Mouse (Mus musculus) midbrain, embryonic 11.5 days (tissue): Measurements from ENCODE around the gene Tnip2. TPM values are rescaled to one million over a fixed set of nuclear protein-coding genes. Genes with fewer than 3 reads are reported as not detected.

Experiments
- ATAC-seq: fragments of 200-750 bp; cut with Nextera tagmentation; 2 replicates; pipeline ENCODE4 v1.8.0; 2017; ENCODE audit warnings: moderate TSS enrichment, moderate library complexity; ENCODE audit not compliant: low FRiP score
- DNase-seq: peaks from one replicate; pipeline ENCODE4 v3.0.0; 2015; ENCODE audit warnings: low spot score; ENCODE audit errors: missing footprints
- H3K27ac ChIP-seq: fragments of 300-500 bp; sonication (generic); 2 replicates; pipeline ENCODE4 v1.5.1; 2014; ENCODE audit warnings: low read depth, low read length
- H3K27me3 ChIP-seq: fragments of 300-500 bp; sonication (generic); 2 replicates; pipeline ENCODE4 v1.6.1; 2014; ENCODE audit warnings: mild to moderate bottlenecking, low read length, moderate library complexity, mixed read lengths; ENCODE audit not compliant: control insufficient read depth, insufficient read depth
- H3K36me3 ChIP-seq: fragments of 300-500 bp; sonication (generic); 2 replicates; pipeline ENCODE4 v1.6.1; 2014; ENCODE audit warnings: mild to moderate bottlenecking, low read length, moderate library complexity, mixed read lengths; ENCODE audit not compliant: control insufficient read depth, insufficient read depth
- H3K4me1 ChIP-seq: fragments of 300-500 bp; sonication (generic); 2 replicates; pipeline ENCODE4 v1.6.1; 2014; ENCODE audit warnings: low read length; ENCODE audit not compliant: control insufficient read depth, insufficient read depth
- H3K4me2 ChIP-seq: fragments of 300-500 bp; sonication (generic); 2 replicates; pipeline ENCODE4 v1.6.1; 2014; ENCODE audit warnings: mild to moderate bottlenecking, moderate library complexity
- H3K4me3 ChIP-seq: fragments of 300-500 bp; sonication (generic); 2 replicates; pipeline ENCODE4 v1.5.1; 2014; ENCODE audit warnings: low read depth, low read length
- H3K9ac ChIP-seq: fragments of 300-500 bp; sonication (generic); 2 replicates; pipeline ENCODE4 v1.6.1; 2014; ENCODE audit warnings: low read length
- H3K9me3 ChIP-seq: fragments of 300-500 bp; sonication (generic); 2 replicates; pipeline ENCODE4 v1.6.1; 2016; ENCODE audit warnings: low read length; ENCODE audit not compliant: control insufficient read depth
- WGBS: fragments of 180-500 bp; shearing (Covaris S2); extraction: QIAGEN DNeasy Blood & Tissue Kit; methylation state at CpG from one replicate; pipeline ENCODE4 v1.1.7; 2014; 5-methylcytosine and 5-hydroxymethylcytosine counted together
- polyA plus RNA-seq: library from polyadenylated mRNA; unstranded; fragments of >200 nt; fragmentation: Nextera tagmentation; extraction: Ambion mirVana; gene quantifications from 2 replicates; pipeline ENCODE4 v1.2.1, GENCODE M21; 2014

The Tnip2 gene
- polyA plus RNA-seq, 1 experiment from 2014 or later, result 5.5 TPM

DNA sequence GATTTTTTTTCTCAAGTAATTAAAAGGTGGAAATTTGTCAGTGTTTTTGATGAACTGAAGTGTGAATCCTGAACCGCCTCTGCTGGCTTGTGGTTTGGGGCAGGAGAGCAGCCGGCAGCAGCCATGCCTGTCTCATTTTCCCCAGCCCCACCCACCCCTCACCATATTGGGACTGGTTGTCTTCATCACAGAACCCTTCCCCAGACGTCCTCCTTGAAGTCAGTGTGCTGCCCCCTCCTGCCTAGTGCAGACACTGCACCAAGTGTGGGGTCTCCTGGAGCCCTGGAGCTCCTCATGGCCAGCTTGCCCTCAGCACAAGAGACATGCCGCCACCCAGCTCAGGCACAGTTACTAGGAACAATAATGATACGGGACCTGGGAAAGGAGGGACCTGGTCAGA, 24.7 kb upstream of the Tnip2 start:
- no peak for DNase-seq
- Histone ChIP-seq H3K4me2 (no peak overlapping the region), H3K4me3 (no peak overlapping the region), H3K27me3 (no peaks in the 10 kb centered on the region), H3K9me3 (no peaks in the 10 kb centered on the region), H3K4me1 (no peaks in the 10 kb centered on the region), H3K9ac (no peak overlapping the region), H3K36me3 (no peaks in the 10 kb centered on the region), H3K27ac (no peak overlapping the region)
- ATAC-seq, result no peak
- WGBS, result 45% methylated on average over 5 of the region's 5 CpGs

DNA sequence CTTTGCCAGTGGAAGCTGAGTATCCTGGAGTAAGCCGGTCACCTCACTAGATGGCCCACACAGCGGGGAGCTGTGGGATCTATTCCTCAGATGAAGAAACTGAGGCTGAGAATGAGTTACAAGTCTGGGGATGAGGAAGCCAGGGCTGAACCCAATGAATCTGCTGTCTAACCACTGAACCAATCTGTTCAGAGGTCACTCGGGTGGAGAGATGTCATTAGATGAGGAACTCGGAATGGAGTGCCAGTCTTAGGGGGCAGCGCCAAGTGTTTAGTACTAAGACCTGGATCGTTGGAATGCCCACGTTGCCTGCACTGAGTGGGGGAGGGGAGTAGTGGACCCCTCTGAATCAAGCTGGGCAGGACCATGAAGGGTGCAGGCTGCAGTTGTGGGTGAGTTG, 24.3 kb upstream of the Tnip2 start:
- Histone ChIP-seq H3K36me3 (no peaks in the 10 kb centered on the region), H3K4me2 (no peak overlapping the region), H3K27ac (no peak overlapping the region), H3K9me3 (no peaks in the 10 kb centered on the region), H3K9ac (no peak overlapping the region), H3K27me3 (no peaks in the 10 kb centered on the region), H3K4me1 (no peaks in the 10 kb centered on the region), H3K4me3 (no peak overlapping the region)
- ATAC-seq, result no peak
- 77% methylated on average over 7 of the region's 7 CpGs for WGBS
- DNase-seq, result no peak

DNA sequence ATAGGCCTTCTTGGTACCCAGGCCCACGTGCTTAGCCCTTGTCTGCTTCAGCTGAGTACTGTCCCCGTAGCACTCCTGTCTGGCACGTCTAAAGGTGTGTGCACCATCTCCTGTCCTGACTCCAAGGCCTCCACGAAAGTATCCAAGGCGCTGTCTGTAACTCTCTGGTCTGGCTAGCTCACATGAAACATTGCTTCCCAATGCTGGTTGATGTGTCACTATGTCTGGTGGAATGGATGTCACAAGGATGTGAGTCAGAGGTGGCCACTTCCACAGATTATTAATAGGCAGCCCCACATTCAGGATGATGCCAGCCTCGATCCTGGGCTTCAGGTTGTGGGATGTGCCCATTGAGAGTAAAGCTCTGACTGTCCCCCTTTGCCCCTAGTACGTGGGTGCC, 22.0 kb upstream of the Tnip2 start:
- H3K27me3 ChIP-seq, result no peaks in the 10 kb centered on the region
- DNase-seq, result no peak
- H3K36me3 ChIP-seq, result no peaks in the 10 kb centered on the region
- H3K4me3 ChIP-seq, result no peak overlapping the region
- H3K4me1 ChIP-seq, result no peaks in the 10 kb centered on the region
- ATAC-seq, result no peak
- H3K9me3 ChIP-seq, result no peaks in the 10 kb centered on the region
- no peak overlapping the region for H3K4me2 ChIP-seq
- WGBS, result 79% methylated on average over 7 of the region's 7 CpGs
- H3K27ac ChIP-seq, result no peak overlapping the region
- no peak overlapping the region for H3K9ac ChIP-seq

DNA sequence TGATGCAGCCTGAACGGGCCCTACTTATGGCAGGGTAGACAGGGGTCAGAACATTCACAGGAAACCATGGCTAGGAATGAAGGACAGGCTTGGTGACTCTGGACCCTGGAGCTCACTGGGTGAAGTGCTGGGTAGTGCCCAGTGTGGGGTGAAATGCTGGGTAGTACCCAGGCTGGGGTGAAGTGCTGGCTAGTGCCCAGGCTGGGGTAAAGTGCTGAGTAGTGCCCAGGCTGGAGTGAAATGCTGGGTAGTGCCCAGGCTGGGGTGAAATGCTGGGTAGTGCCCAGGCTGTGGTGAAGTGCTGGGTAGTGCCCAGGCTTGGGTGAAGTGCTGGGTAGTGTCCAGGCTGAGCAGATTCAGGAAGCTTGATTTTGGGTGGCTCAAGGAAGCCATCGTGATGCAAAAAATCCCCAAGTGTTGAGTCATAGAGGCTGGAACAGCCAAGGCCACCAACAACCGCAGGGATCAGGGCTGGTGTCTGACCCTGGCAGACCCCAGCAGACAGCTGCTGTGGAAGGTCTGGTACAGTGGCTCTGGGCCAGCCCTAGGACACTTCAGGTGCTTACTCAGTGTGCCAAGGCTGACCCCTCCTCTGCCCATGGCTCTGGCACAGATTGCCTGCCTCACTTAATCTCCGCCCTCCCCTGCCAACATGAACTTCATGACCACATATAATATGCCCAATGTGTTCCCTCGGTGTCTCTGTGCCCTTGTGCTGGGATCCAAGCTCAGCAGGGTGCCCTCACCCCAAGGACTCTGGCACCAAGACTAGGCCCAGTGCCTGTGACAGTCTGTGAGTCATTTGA, 21.2 kb upstream of the Tnip2 start:
- no peaks in the 10 kb centered on the region for H3K36me3 ChIP-seq
- H3K4me1 ChIP-seq, result no peaks in the 10 kb centered on the region
- H3K9me3 ChIP-seq, result no peaks in the 10 kb centered on the region
- WGBS, result 76% methylated on average over 5 of the region's 5 CpGs
- H3K4me2 ChIP-seq, result no peak overlapping the region
- ATAC-seq, result no peak
- no peak overlapping the region for H3K4me3 ChIP-seq
- H3K9ac ChIP-seq, result no peak overlapping the region
- DNase-seq, result no peak
- H3K27me3 ChIP-seq, result no peaks in the 10 kb centered on the region
- no peak overlapping the region for H3K27ac ChIP-seq

DNA sequence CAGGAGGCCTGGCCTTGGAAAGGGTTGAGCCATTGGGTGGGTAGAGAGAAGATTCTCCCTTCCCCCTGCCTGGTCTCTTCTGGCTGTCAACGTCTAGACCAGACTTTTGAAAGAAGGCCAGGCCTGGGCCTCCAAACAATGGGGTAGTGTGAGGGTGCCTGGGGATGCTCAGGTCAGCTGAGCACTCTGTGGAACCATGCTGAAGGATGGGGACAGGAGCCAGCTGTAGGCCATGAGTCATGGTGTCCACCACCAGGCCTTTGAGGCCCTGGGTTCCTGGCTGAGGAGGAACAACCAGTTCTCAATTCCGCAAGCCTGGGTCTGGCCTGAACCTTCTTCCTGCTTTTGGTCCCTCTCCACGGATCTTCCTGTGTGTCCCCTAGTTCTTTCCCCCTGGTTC, 20.0 kb upstream of the Tnip2 start:
- Histone ChIP-seq H3K9ac (no peak overlapping the region), H3K4me1 (no peaks in the 10 kb centered on the region), H3K27ac (no peak overlapping the region), H3K27me3 (no peaks in the 10 kb centered on the region), H3K36me3 (no peaks in the 10 kb centered on the region), H3K9me3 (no peaks in the 10 kb centered on the region), H3K4me2 (no peak overlapping the region), H3K4me3 (no peak overlapping the region)
- WGBS, result 61% methylated on average over 3 of the region's 3 CpGs
- DNase-seq (no peak), ATAC-seq (no peak)

DNA sequence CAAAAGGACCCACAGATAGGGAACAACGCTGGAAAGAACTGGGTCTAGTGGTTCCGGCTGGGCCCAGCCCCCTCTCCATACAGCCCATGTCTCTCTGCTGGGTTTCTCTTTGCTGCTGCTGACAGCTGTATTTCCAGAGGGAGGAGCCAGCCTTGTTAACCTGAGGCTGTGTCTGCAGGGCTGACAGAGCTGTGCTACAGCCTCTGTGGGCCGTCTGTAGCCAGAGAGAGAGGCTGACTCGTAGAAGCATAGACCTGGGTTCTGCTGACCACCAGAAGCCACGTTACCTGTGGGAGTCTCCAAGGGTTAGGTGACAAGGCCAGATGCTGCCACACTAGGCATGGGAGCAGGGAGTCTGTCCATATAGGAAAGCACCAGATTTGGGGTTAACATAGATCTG, 19.3 kb upstream of the Tnip2 start:
- ATAC-seq (no peak), DNase-seq (no peak)
- Histone ChIP-seq H3K4me1 (no peaks in the 10 kb centered on the region), H3K9me3 (no peaks in the 10 kb centered on the region), H3K27me3 (no peaks in the 10 kb centered on the region), H3K36me3 (no peaks in the 10 kb centered on the region), H3K9ac (no peak overlapping the region), H3K27ac (no peak overlapping the region), H3K4me2 (no peak overlapping the region), H3K4me3 (no peak overlapping the region)
- WGBS, result 82% methylated on average over 5 of the region's 5 CpGs

DNA sequence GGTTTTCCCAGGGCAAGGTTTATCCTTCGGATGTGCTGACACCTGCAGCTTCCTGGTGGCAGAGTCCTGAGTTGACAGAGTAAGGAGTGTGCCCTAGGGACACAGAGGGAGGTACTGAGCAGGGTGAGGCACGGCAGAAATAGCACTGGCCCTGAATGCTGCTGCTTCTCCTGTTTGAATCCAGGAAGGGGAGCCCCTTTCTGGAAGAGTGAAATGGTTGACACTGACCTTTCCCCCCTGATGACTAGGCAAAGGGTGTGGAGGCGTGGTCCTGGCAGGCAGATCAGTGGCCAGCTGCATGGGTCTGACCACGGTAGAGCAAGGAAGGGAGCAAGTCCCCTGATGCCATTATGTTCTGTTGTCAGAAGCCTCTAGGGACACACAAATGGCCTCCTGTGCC, 16.9 kb upstream of the Tnip2 start:
- H3K4me3 ChIP-seq, result no peak overlapping the region
- no peak overlapping the region for H3K27ac ChIP-seq
- DNase-seq (no peak), ATAC-seq (no peak)
- WGBS, result 65% methylated on average over 4 of the region's 4 CpGs
- H3K4me2 ChIP-seq, result no peak overlapping the region
- no peaks in the 10 kb centered on the region for H3K4me1 ChIP-seq
- peaks cover 4% of the 10 kb centered on the region for H3K27me3 ChIP-seq
- no peak overlapping the region for H3K9ac ChIP-seq
- no peaks in the 10 kb centered on the region for H3K9me3 ChIP-seq
- H3K36me3 ChIP-seq, result no peaks in the 10 kb centered on the region

DNA sequence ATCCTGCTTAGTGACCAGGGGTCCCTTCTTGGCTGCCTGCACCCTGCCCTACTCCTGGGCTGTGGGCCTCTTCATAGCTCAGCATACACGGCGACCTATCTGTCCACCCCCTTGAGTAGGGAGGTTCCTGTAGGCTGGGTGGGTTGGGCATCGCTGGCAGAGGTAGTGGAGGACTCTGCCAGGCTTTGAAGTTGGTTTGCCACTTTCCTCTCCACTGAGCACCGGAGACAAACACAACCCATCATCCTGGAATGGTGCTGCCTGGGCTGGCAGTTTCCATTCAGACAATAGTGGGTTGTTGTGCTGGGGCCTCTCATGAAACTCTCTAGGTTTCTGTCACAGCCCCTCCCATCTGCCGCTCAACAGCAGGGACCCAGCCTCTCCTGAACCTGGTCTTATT, 16.3 kb upstream of the Tnip2 start:
- H3K36me3 ChIP-seq, result no peaks in the 10 kb centered on the region
- DNase-seq (no peak), ATAC-seq (no peak)
- H3K9ac ChIP-seq, result no peak overlapping the region
- no peak overlapping the region for H3K27ac ChIP-seq
- no peak overlapping the region for H3K4me2 ChIP-seq
- peaks cover 4% of the 10 kb centered on the region for H3K27me3 ChIP-seq
- no peaks in the 10 kb centered on the region for H3K9me3 ChIP-seq
- H3K4me3 ChIP-seq, result no peak overlapping the region
- 83% methylated on average over 5 of the region's 5 CpGs for WGBS
- H3K4me1 ChIP-seq, result no peaks in the 10 kb centered on the region

DNA sequence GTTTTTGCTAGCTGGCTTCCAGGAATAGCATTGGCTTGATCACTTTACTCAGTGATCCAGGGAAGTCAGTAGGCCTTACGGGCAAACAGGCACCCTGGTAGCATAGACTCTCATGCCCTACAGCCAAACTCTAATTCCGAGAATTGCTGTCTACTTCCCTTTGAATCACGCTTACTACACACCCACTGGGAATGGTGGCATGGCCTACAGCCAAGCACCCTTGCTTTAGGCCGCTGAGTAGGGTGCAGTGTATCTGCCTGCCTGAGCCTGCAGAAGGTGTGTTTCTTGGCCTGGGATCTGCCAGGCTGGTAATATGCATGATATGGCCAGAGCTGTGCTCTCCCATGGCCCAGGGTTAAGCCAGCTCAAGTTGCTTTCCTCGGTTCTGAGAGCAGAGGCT, 14.9 kb upstream of the Tnip2 start:
- H3K4me3 ChIP-seq, result no peak overlapping the region
- H3K4me1 ChIP-seq, result no peaks in the 10 kb centered on the region
- H3K4me2 ChIP-seq, result no peak overlapping the region
- H3K9ac ChIP-seq, result no peak overlapping the region
- no peak overlapping the region for H3K27ac ChIP-seq
- peaks cover 4% of the 10 kb centered on the region for H3K27me3 ChIP-seq
- DNase-seq (no peak), ATAC-seq (no peak)
- no peaks in the 10 kb centered on the region for H3K9me3 ChIP-seq
- WGBS, result 84% methylated on average over 5 of the region's 5 CpGs
- no peaks in the 10 kb centered on the region for H3K36me3 ChIP-seq
